Mouse (Mus musculus): ENCODE measurements around the gene Kmt5c.

GRCm38 (mm10) chr7:4744886-4745285 is 5.0 kb downstream of the Kmt5c start:
- TF ChIP-seq CTCF (IDR thresholded peaks at IDR 0.05; ENCODE audit: low read depth) (no peak), EP300 (IDR thresholded peaks at IDR 0.05; ENCODE audit: low read depth) (peak; percentile 46; the same call in 1 of the 2 replicates)

Data from liver, embryonic 14.5 days (tissue).